Mouse (Mus musculus): ENCODE measurements around the gene Ankib1. TPM values are rescaled to one million over a fixed set of nuclear protein-coding genes. Genes with fewer than 3 reads are reported as not detected.
"Not testable (repeated sequence)": the region's sequence is repeated elsewhere in the genome, so short reads cannot be mapped to it uniquely, and the experiment has no call there.

Gene Ankib1
- polyA plus RNA-seq, 1 experiment from 2014 or later: 35.3 TPM

GRCm38 (mm10) chr5:3669938-3670554, 132.7 kb downstream of the Ankib1 start:
- POLR2A ChIA-PET: no interaction called here
- no peak for ATAC-seq

GRCm38 (mm10) chr5:3666585-3666984, 136.1 kb downstream of the Ankib1 start:
- H3K27me3 ChIP-seq: peaks cover 11% of the 10 kb centered on the region
- ChIA-PET POLR2A (interaction anchor here (0.6 kb wide), 1 partner anchor 1523 kb away, joined by 3 read pairs; no protein-coding TSS in a partner anchor), CTCF (interaction anchor here (1.2 kb wide), 1 partner anchor 9 kb away, joined by 3 read pairs; the partner anchor contains the start of gene Gatad1)
- TF ChIP-seq CTCF (IDR thresholded peaks at IDR 0.05): no peak
- in situ Hi-C loops (cut with MboI; ENCODE audit: low pct_unique_long_range_greater_than_20kb): no loop called here
- ATAC-seq: no peak
- no peak for DNase-seq (ENCODE audit: low read depth, low spot score)

More at GRCm38 (mm10) chr5:3669938-3670554, 132.7 kb downstream of the Ankib1 start:
- DNase-seq (ENCODE audit: low read depth, low spot score): no peak
- peaks cover 4% of the 10 kb centered on the region for H3K27me3 ChIP-seq
- in situ Hi-C loops (cut with MboI; ENCODE audit: low pct_unique_long_range_greater_than_20kb): no loop called here
- no peak for TF ChIP-seq CTCF (IDR thresholded peaks at IDR 0.05)
- CTCF ChIA-PET: no interaction called here

- no peak for TF ChIP-seq CTCF (IDR thresholded peaks at IDR 0.05)
- DNase-seq (ENCODE audit: low read depth, low spot score) (no peak), ATAC-seq (no peak)
- CTCF ChIA-PET: interaction anchor here (1.0 to 1.2 kb wide), 2 partner anchors 8 to 14 kb away, joined by 3 read pairs; partner anchors contain the start of gene Gatad1
- in situ Hi-C loops (cut with MboI; ENCODE audit: low pct_unique_long_range_greater_than_20kb): no loop called here
- peaks cover 14% of the 10 kb centered on the region for H3K27me3 ChIP-seq
- POLR2A ChIA-PET: no interaction called here
Measured at GRCm38 (mm10) chr5:3665225-3665624, 137.5 kb downstream of the Ankib1 start.

- TF ChIP-seq CTCF (IDR thresholded peaks at IDR 0.05): no peak
- DNase-seq (ENCODE audit: low read depth, low spot score) (no peak), ATAC-seq (no peak)
- POLR2A ChIA-PET: no interaction called here
- CTCF ChIA-PET: interaction anchor here (1.3 kb wide), 1 partner anchor 9 kb away, joined by 3 read pairs; no protein-coding TSS in a partner anchor
- H3K27me3 ChIP-seq: peaks cover 23% of the 10 kb centered on the region
- in situ Hi-C loops (cut with MboI; ENCODE audit: low pct_unique_long_range_greater_than_20kb): no loop called here
Measured at GRCm38 (mm10) chr5:3657085-3657484, 145.6 kb downstream of the Ankib1 start, which contains the start of gene Gatad1. Gene Gatad1 (minus strand): TSS chr5:3657185.

- ChIA-PET CTCF (no interaction called here), POLR2A (no interaction called here)
- in situ Hi-C loops (cut with MboI; ENCODE audit: low pct_unique_long_range_greater_than_20kb): no loop called here
- peaks cover 3% of the 10 kb centered on the region for H3K27me3 ChIP-seq
- ATAC-seq: no peak
- no peak for TF ChIP-seq CTCF (IDR thresholded peaks at IDR 0.05)
- no peak for DNase-seq (ENCODE audit: low read depth, low spot score)
Measured at GRCm38 (mm10) chr5:3653801-3654200, 148.9 kb downstream of the Ankib1 start.

- H3K27me3 ChIP-seq; POLR2A ChIA-PET; ATAC-seq; CTCF ChIA-PET; DNase-seq (ENCODE audit: low read depth, low spot score); in situ Hi-C loops (cut with MboI; ENCODE audit: low pct_unique_long_range_greater_than_20kb): not testable (repeated sequence)
Measured at GRCm38 (mm10) chr5:3652903-3653575, 149.7 kb downstream of the Ankib1 start.

- in situ Hi-C loops (cut with MboI; ENCODE audit: low pct_unique_long_range_greater_than_20kb): no loop called here
- no peak for DNase-seq (ENCODE audit: low read depth, low spot score)
- no peak for ATAC-seq
- TF ChIP-seq CTCF (IDR thresholded peaks at IDR 0.05): no peak
- POLR2A ChIA-PET: no interaction called here
- H3K27me3 ChIP-seq: no peaks in the 10 kb centered on the region
- CTCF ChIA-PET: interaction anchor here (1.4 kb wide), 1 partner anchor 13 kb away, joined by 3 read pairs; no protein-coding TSS in a partner anchor
Measured at GRCm38 (mm10) chr5:3651621-3652020, 151.1 kb downstream of the Ankib1 start.

GRCm38 (mm10) chr5:3650881-3651280, 151.8 kb downstream of the Ankib1 start, which contains the start of gene Tmbim7:
Gene Tmbim7 (plus strand): TSS chr5:3651181.
- in situ Hi-C loops (cut with MboI; ENCODE audit: low pct_unique_long_range_greater_than_20kb): no loop called here
- ChIA-PET CTCF (interaction anchor here (1.4 kb wide), 1 partner anchor 14 kb away, joined by 3 read pairs; no protein-coding TSS in a partner anchor), POLR2A (no interaction called here)
- DNase-seq (ENCODE audit: low read depth, low spot score) (no peak), ATAC-seq (no peak)
- no peak for TF ChIP-seq CTCF (IDR thresholded peaks at IDR 0.05)
- H3K27me3 ChIP-seq: no peaks in the 10 kb centered on the region

GRCm38 (mm10) chr5:3648849-3649210, 153.9 kb downstream of the Ankib1 start:
- no peaks in the 10 kb centered on the region for H3K27me3 ChIP-seq
- in situ Hi-C loops (cut with MboI; ENCODE audit: low pct_unique_long_range_greater_than_20kb): no loop called here
- CTCF ChIA-PET: no interaction called here
- no peak for TF ChIP-seq CTCF (IDR thresholded peaks at IDR 0.05)
- no peak for DNase-seq (ENCODE audit: low read depth, low spot score)
- no peak for ATAC-seq
- POLR2A ChIA-PET: interaction anchor here (0.7 to 1.5 kb wide), 3 partner anchors 10 to 283 kb away, joined by 3 to 8 read pairs (median 3); partner anchors contain the start of genes Ankib1 and Krit1

- no peak for ATAC-seq
- no peaks in the 10 kb centered on the region for H3K27me3 ChIP-seq
- in situ Hi-C loops (cut with MboI; ENCODE audit: low pct_unique_long_range_greater_than_20kb): no loop called here
- no peak for DNase-seq (ENCODE audit: low read depth, low spot score)
- TF ChIP-seq CTCF (IDR thresholded peaks at IDR 0.05): no peak
- CTCF ChIA-PET: no interaction called here
- POLR2A ChIA-PET: interaction anchor here (0.7 to 1.5 kb wide), 3 partner anchors 11 to 283 kb away, joined by 3 to 8 read pairs (median 3); partner anchors contain the start of genes Ankib1 and Krit1
Measured at GRCm38 (mm10) chr5:3648206-3648848, 154.4 kb downstream of the Ankib1 start.
